Comparison of ENCODE assay signal across 8 mouse cellular contexts in genomic region chr6:54719686-54720310, GRCm38 (mm10). TPM values are rescaled to one million over a fixed set of nuclear protein-coding genes. Genes with fewer than 3 reads are reported as not detected.
DNase-seq lines count a peak whose midpoint lies in the region; ATAC-seq and TF ChIP-seq lines count a peak whose summit lies in the region.

No protein-coding gene starts in this region.

- 0 out of 2 replicates have a peak, but pooled peaks cover 11% of the 10 kb centered on the region for H3K4me1 ChIP-seq in hindbrain, embryonic 15.5 days (replicated peaks)
- no peaks in the 10 kb centered on the region for H3K4me1 ChIP-seq in midbrain, postnatal 0 days (ENCODE audit: insufficient read depth, low read length)

- H3K27ac ChIP-seq in left cerebral cortex, adult 2 months = no peak overlapping the region
- no peak overlapping the region for H3K27ac ChIP-seq in hindbrain, embryonic 15.5 days (replicated peaks)
- no peak overlapping the region for H3K27ac ChIP-seq in midbrain, postnatal 0 days (ENCODE audit: low read depth, low read length)

- peak; percentile 15 to 29 for DNase-seq in left cerebral cortex, postnatal 36 days (ENCODE audit: low spot score in 2 of 2)
- DNase-seq in left cerebral cortex, adult 2 months (ENCODE audit: extremely low spot score in 1 of 2, low spot score in 2 of 2) = no peak
- peak; percentile 30 for DNase-seq in cerebellum, adult 9-10 months
- DNase-seq in midbrain, postnatal 0 days (ENCODE audit: low spot score) = peak; percentile 72
- DNase-seq in ovary, adult 18-20 months (ENCODE audit: low spot score) = no peak
- no peak for DNase-seq in lung, postnatal 14 days
- DNase-seq in kidney, postnatal 14 days = no peak

- H3K9me3 ChIP-seq in hindbrain, embryonic 15.5 days = no peaks in the 10 kb centered on the region
- H3K9me3 ChIP-seq in midbrain, postnatal 0 days (ENCODE audit: low read length) = no peaks in the 10 kb centered on the region

- no peak overlapping the region for H3K4me2 ChIP-seq in hindbrain, embryonic 15.5 days
- H3K4me2 ChIP-seq in midbrain, postnatal 0 days (ENCODE audit: low read depth, low read length, poor library complexity, severe bottlenecking) = no peak overlapping the region

- H3K36me3 ChIP-seq in hindbrain, embryonic 15.5 days = no peaks in the 10 kb centered on the region
- no peaks in the 10 kb centered on the region for H3K36me3 ChIP-seq in midbrain, postnatal 0 days (ENCODE audit: insufficient read depth, low read length)

- no peak overlapping the region for H3K9ac ChIP-seq in hindbrain, embryonic 15.5 days
- no peak overlapping the region for H3K9ac ChIP-seq in midbrain, postnatal 0 days (replicated peaks; ENCODE audit: low read length, poor library complexity, severe bottlenecking)

- TF ChIP-seq CTCF in left cerebral cortex, adult 2 months (IDR thresholded peaks at IDR 0.05) = no peak
- no peak for TF ChIP-seq CTCF in midbrain, postnatal 0 days (IDR thresholded peaks at IDR 0.05)

- 36% methylated on average over 14 of the region's 14 CpGs for WGBS in hindbrain, embryonic 15.5 days
- WGBS in midbrain, postnatal 0 days = 43% methylated on average over 9 of the region's 14 CpGs

- intact Hi-C loops in left cerebral cortex, postnatal 36 days (cut with DNase I) = no loop called here
- intact Hi-C loops in left cerebral cortex, adult 2 months (cut with DNase I) = no loop called here

- ATAC-seq in hindbrain, embryonic 15.5 days (ENCODE audit: low FRiP score, low read depth) = peak; percentile 80; the same call in 1 of the 2 replicates
- ATAC-seq in midbrain, postnatal 0 days (ENCODE audit: low FRiP score) = no peak

- H3K27me3 ChIP-seq in hindbrain, embryonic 15.5 days = no peaks in the 10 kb centered on the region
- H3K27me3 ChIP-seq in midbrain, postnatal 0 days (ENCODE audit: insufficient read depth, low read length) = no peaks in the 10 kb centered on the region

- no peak overlapping the region for H3K4me3 ChIP-seq in left cerebral cortex, adult 2 months
- no peak overlapping the region for H3K4me3 ChIP-seq in hindbrain, embryonic 15.5 days
- H3K4me3 ChIP-seq in midbrain, postnatal 0 days (ENCODE audit: low read depth, low read length) = no peak overlapping the region

RNA-seq across cellular contexts. Expression of gene Mturn, which starts 38.4 kb away (rescaled TPM):
- 10 to 100 TPM; 93.9 to 96.4 TPM for total RNA-seq in left cerebral cortex, postnatal 36 days (2021)
- total RNA-seq in left cerebral cortex, adult 2 months (2021) = 10 to 100 TPM; 98.5 to 99.6 TPM
- polyA plus RNA-seq in hindbrain, embryonic 15.5 days (2015; fragmentation: Nextera tagmentation; extraction: Ambion mirVana) = 89.1 and 89.7 TPM in 2 replicates
- 163 and 213 TPM in 2 replicates for total RNA-seq in midbrain, postnatal 0 days (2014; rRNA removed)
- 92.8 and 93.2 TPM in 2 replicates for polyA plus RNA-seq in midbrain, postnatal 0 days (2015; fragmentation: Nextera tagmentation; extraction: Ambion mirVana)

Comparison
In these comparisons a context has a peak if more than half of its experiments do, and no peak if none do; other contexts are left out.
1. DNase-seq: peak in left cerebral cortex, postnatal 36 days (2 of 2), cerebellum, adult 9-10 months (single experiment) and midbrain, postnatal 0 days (single experiment); none in left cerebral cortex, adult 2 months (0 of 2), ovary, adult 18-20 months (single experiment), lung, postnatal 14 days (single experiment) and kidney, postnatal 14 days (single experiment).